Mouse (Mus musculus): ENCODE results near the gene Hip1r. TPM values are rescaled to one million over a fixed set of nuclear protein-coding genes. Genes with fewer than 3 reads are reported as not detected.

The Hip1r gene
- polyA plus RNA-seq, 1 experiment = 10.5 TPM

DNA sequence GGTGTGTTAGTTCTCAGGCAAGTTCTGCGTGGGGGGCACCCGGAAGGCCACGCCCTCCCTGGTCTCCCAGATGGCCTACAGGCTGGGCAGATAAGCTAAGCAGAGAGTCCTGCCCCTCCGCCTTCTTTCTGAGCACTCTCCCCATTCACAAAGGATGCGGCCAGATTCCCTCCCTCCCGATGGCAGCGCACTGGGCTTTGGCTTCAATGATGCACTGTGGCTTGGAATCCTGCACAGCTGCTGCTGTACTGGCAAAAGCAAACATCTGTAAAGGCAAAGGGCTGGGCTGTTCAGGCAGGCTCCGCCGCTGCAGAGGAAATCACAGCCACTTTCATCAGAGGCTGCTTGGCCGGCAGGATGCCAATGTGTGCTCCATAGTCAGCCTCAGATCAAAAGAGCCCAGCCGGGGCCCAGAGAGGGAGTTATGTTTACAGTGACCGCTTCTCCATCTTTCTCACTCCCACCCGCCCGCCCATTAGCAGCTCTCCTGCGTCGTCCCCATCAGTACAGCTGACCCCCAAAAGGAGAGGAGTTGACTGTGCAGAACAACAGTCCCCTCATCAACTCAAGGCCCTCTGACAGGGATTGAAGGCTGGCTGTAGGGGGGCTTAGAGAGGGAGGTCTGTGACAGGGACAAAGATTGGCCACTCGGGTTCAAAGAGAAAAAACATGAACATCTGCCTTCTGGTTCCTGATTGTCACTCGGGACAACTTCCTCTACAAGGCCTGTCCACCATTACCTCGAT is 37.7 kb downstream of the Hip1r start:
- Histone ChIP-seq H3K4me3 (no peak overlapping the region), H3K36me3 (ENCODE audit: control insufficient read depth, insufficient read depth) (peaks cover 10% of the 10 kb centered on the region), H3ac (ENCODE audit: control insufficient read depth, insufficient read length) (no peak overlapping the region), H3K4me2 (ENCODE audit: low read depth) (no peak overlapping the region), H3K27me3 (ENCODE audit: control insufficient read depth, insufficient read depth, insufficient read length) (no peaks in the 10 kb centered on the region), H3K79me2 (ENCODE audit: control insufficient read depth, insufficient read depth) (peaks cover 38% of the 10 kb centered on the region)
- TF ChIP-seq E2F4 (IDR thresholded peaks at IDR 0.05; ENCODE audit: insufficient read depth) (no peak), SRF (IDR thresholded peaks at IDR 0.05; ENCODE audit: control insufficient read depth, insufficient read length, low read depth) (no peak), MYOD1 (IDR thresholded peaks at IDR 0.05; ENCODE audit: control insufficient read depth in 1 of 3, insufficient read length in 2 of 3, low read depth in 2 of 3) (no peak), CEBPB (IDR thresholded peaks at IDR 0.05; ENCODE audit: insufficient read depth, poor library complexity, severe bottlenecking) (no peak), USF1 (IDR thresholded peaks at IDR 0.05; ENCODE audit: low read depth) (no peak), TCF3 (IDR thresholded peaks at IDR 0.05; ENCODE audit: insufficient read length, low read depth) (no peak), TCF12 (IDR thresholded peaks at IDR 0.05; ENCODE audit: insufficient read depth, poor library complexity, severe bottlenecking) (no peak), POLR2A (IDR thresholded peaks at IDR 0.05; ENCODE audit: insufficient read length, low read depth) (no peak), MYOG (IDR thresholded peaks at IDR 0.05; ENCODE audit: control insufficient read depth in 1 of 3, insufficient read depth in 1 of 3, insufficient read length in 2 of 3, low read depth in 2 of 3) (no peak), REST (IDR thresholded peaks at IDR 0.05; ENCODE audit: insufficient read depth, insufficient read length) (no peak), MAX (IDR thresholded peaks at IDR 0.05; ENCODE audit: low read depth) (no peak)

DNA sequence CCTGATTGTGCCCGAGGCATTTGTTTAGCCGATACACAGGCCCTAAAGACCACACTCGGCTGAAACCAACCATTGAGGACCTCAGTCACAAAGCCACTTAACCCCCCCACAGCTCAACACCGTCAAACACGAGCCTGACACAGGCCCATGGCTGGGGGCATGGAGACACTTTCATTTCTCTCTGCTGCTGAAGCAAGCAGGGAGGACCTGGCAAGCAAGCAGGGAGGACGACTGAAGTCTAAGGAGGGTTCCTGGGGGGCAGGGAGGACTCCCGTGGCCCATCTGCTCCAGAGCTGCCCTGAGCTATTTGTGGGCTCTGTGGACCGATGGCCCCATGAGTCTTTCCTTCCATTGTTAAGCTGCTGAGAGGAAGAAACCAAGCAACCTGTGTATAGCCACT is 38.5 kb downstream of the Hip1r start:
- H3K36me3 ChIP-seq (ENCODE audit: control insufficient read depth, insufficient read depth) = peaks cover 10% of the 10 kb centered on the region
- no peak overlapping the region for H3K4me3 ChIP-seq
- no peak overlapping the region for H3ac ChIP-seq (ENCODE audit: control insufficient read depth, insufficient read length)
- no peak overlapping the region for H3K4me2 ChIP-seq (ENCODE audit: low read depth)
- TF ChIP-seq MYOG (IDR thresholded peaks at IDR 0.05; ENCODE audit: control insufficient read depth in 1 of 3, insufficient read depth in 1 of 3, insufficient read length in 2 of 3, low read depth in 2 of 3) (no peak), E2F4 (IDR thresholded peaks at IDR 0.05; ENCODE audit: insufficient read depth) (no peak), REST (IDR thresholded peaks at IDR 0.05; ENCODE audit: insufficient read depth, insufficient read length) (no peak)
- H3K79me2 ChIP-seq (ENCODE audit: control insufficient read depth, insufficient read depth) = peaks cover 46% of the 10 kb centered on the region
- H3K27me3 ChIP-seq (ENCODE audit: control insufficient read depth, insufficient read depth, insufficient read length) = no peaks in the 10 kb centered on the region

DNA sequence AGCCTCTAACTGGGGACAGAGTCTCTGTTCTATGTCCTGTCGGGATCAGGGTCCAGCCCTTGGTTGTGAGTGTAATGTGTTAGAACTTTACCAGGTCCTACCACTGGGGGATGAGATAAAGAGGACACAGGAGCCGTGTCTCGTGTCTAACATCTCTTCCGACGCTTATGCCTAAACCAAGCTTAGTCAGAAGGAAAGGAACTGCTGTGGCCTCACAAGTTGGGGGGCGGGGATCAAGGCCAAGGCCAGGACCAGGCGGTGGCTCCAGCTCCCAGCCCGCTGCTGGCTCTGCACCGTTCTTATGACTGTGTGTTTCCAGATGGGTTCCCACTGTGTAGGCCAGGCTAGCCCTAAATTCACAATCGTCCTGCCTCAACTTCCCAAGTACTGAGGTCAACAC is 39.5 kb downstream of the Hip1r start:
- H3ac ChIP-seq (ENCODE audit: control insufficient read depth, insufficient read length) = no peak overlapping the region
- peaks cover 56% of the 10 kb centered on the region for H3K79me2 ChIP-seq (ENCODE audit: control insufficient read depth, insufficient read depth)
- no peak overlapping the region for H3K4me3 ChIP-seq
- no peaks in the 10 kb centered on the region for H3K27me3 ChIP-seq (ENCODE audit: control insufficient read depth, insufficient read depth, insufficient read length)
- H3K4me2 ChIP-seq (ENCODE audit: low read depth) = no peak overlapping the region
- H3K36me3 ChIP-seq (ENCODE audit: control insufficient read depth, insufficient read depth) = peaks cover 10% of the 10 kb centered on the region
- TF ChIP-seq POLR2A (IDR thresholded peaks at IDR 0.05; ENCODE audit: insufficient read length, low read depth) (no peak), MAX (IDR thresholded peaks at IDR 0.05; ENCODE audit: low read depth) (no peak), REST (IDR thresholded peaks at IDR 0.05; ENCODE audit: insufficient read depth, insufficient read length) (no peak), E2F4 (IDR thresholded peaks at IDR 0.05; ENCODE audit: insufficient read depth) (no peak)

DNA sequence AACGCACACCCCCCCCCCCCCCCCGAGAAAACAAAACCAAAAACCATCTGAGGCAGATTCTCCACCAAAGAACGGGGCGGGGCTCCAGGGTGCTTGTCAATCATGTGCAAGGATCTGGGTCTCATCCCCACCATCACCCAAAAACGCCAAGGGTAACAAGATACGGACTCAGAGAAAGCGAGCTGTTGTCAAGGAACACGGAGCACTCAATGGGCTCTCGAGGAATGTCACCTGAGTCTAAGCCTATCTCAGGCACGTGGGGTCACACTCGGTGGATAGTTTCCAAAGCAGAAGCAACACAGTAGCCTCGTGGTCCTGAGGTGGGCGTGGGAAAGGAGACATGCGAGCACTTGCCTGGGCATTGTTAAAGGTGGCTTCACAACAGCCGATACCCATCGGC is 40.3 kb downstream of the Hip1r start:
- no peak overlapping the region for H3ac ChIP-seq (ENCODE audit: control insufficient read depth, insufficient read length)
- TF ChIP-seq SRF (IDR thresholded peaks at IDR 0.05; ENCODE audit: control insufficient read depth, insufficient read length, low read depth) (no peak), REST (IDR thresholded peaks at IDR 0.05; ENCODE audit: insufficient read depth, insufficient read length) (no peak), E2F4 (IDR thresholded peaks at IDR 0.05; ENCODE audit: insufficient read depth) (no peak), MYOG (IDR thresholded peaks at IDR 0.05; ENCODE audit: control insufficient read depth in 1 of 3, insufficient read depth in 1 of 3, insufficient read length in 2 of 3, low read depth in 2 of 3) (no peak), POLR2A (IDR thresholded peaks at IDR 0.05; ENCODE audit: insufficient read length, low read depth) (no peak)
- peaks cover 10% of the 10 kb centered on the region for H3K36me3 ChIP-seq (ENCODE audit: control insufficient read depth, insufficient read depth)
- no peaks in the 10 kb centered on the region for H3K27me3 ChIP-seq (ENCODE audit: control insufficient read depth, insufficient read depth, insufficient read length)
- no peak overlapping the region for H3K4me2 ChIP-seq (ENCODE audit: low read depth)
- peaks cover 65% of the 10 kb centered on the region for H3K79me2 ChIP-seq (ENCODE audit: control insufficient read depth, insufficient read depth)
- no peak overlapping the region for H3K4me3 ChIP-seq

DNA sequence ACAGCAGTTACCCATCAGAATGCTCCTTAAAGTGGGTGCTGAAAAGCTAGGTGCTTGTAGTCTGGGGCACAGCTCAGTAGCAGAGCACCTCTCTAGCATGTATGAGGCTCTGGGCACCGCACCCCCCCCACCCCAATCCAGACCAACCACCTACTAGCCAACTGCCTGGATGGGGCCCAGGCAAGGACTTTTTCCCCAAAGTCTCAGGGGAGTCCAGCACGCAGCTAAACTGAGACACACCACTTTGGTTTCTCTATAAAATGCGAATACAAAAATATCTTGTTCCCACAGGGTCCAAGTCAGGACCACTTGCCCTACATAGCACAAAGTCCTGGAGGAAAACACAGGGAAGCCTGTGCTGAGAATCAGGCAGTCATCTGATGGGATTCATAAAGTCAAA is 40.8 kb downstream of the Hip1r start:
- Histone ChIP-seq H3K27me3 (ENCODE audit: control insufficient read depth, insufficient read depth, insufficient read length) (no peaks in the 10 kb centered on the region), H3K4me3 (no peak overlapping the region), H3ac (ENCODE audit: control insufficient read depth, insufficient read length) (no peak overlapping the region), H3K4me2 (ENCODE audit: low read depth) (no peak overlapping the region), H3K79me2 (ENCODE audit: control insufficient read depth, insufficient read depth) (peaks cover 69% of the 10 kb centered on the region), H3K36me3 (ENCODE audit: control insufficient read depth, insufficient read depth) (peaks cover 10% of the 10 kb centered on the region)
- TF ChIP-seq POLR2AphosphoS2 (IDR thresholded peaks at IDR 0.05; ENCODE audit: insufficient read length, low read depth) (no peak), MAX (IDR thresholded peaks at IDR 0.05; ENCODE audit: low read depth) (no peak), CEBPB (IDR thresholded peaks at IDR 0.05; ENCODE audit: insufficient read depth, poor library complexity, severe bottlenecking) (no peak), MYOG (IDR thresholded peaks at IDR 0.05; ENCODE audit: control insufficient read depth in 1 of 3, insufficient read depth in 1 of 3, insufficient read length in 2 of 3, low read depth in 2 of 3) (no peak), REST (IDR thresholded peaks at IDR 0.05; ENCODE audit: insufficient read depth, insufficient read length) (no peak), E2F4 (IDR thresholded peaks at IDR 0.05; ENCODE audit: insufficient read depth) (no peak), POLR2A (IDR thresholded peaks at IDR 0.05; ENCODE audit: insufficient read length, low read depth) (no peak), TCF3 (IDR thresholded peaks at IDR 0.05; ENCODE audit: insufficient read length, low read depth) (no peak), TCF12 (IDR thresholded peaks at IDR 0.05; ENCODE audit: insufficient read depth, poor library complexity, severe bottlenecking) (no peak), MYOD1 (IDR thresholded peaks at IDR 0.05; ENCODE audit: control insufficient read depth in 1 of 3, insufficient read length in 2 of 3, low read depth in 2 of 3) (no peak), USF1 (IDR thresholded peaks at IDR 0.05; ENCODE audit: low read depth) (no peak), SRF (IDR thresholded peaks at IDR 0.05; ENCODE audit: control insufficient read depth, insufficient read length, low read depth) (no peak)

Measured in myocyte (in vitro differentiated cells).